Mouse (Mus musculus) midbrain, embryonic 13.5 days (tissue): ENCODE measurements at regions not wholly inside any gene's neighbourhood (a gene's known extent, or its start where the extent isn't known, plus 50 kb on each side); places are given as distances from the start of the nearest gene placed in this dataset.

Experiments used
- ATAC-seq: fragments of 200-750 bp; cut with Nextera tagmentation; 2 replicates; pipeline ENCODE4 v1.8.0; 2017; ENCODE audit warnings: mild to moderate bottlenecking, moderate TSS enrichment, moderate library complexity
- H3K27ac ChIP-seq: fragments of 300-500 bp; sonication (generic); 2 replicates; pipeline ENCODE4 v1.5.1; 2015; ENCODE audit warnings: inconsistent platforms, mild to moderate bottlenecking, moderate library complexity
- H3K27me3 ChIP-seq: fragments of 300-500 bp; sonication (generic); 2 replicates; pipeline ENCODE4 v1.6.1; 2015; ENCODE audit warnings: mild to moderate bottlenecking, inconsistent platforms
- H3K36me3 ChIP-seq: fragments of 300-500 bp; sonication (generic); 2 replicates; pipeline ENCODE4 v1.6.1; 2015; ENCODE audit warnings: mild to moderate bottlenecking, inconsistent platforms
- H3K4me1 ChIP-seq: fragments of 300-500 bp; sonication (generic); replicated peaks from 2 replicates; pipeline ENCODE4 v1.6.1; 2015; ENCODE audit warnings: inconsistent platforms
- H3K4me2 ChIP-seq: fragments of 300-500 bp; sonication (generic); replicated peaks from 2 replicates; pipeline ENCODE4 v1.6.1; 2015; ENCODE audit warnings: moderate library complexity, mild to moderate bottlenecking, inconsistent platforms
- H3K4me3 ChIP-seq: fragments of 300-500 bp; sonication (generic); replicated peaks from 2 replicates; pipeline ENCODE4 v1.5.1; 2015; ENCODE audit warnings: mild to moderate bottlenecking, inconsistent platforms
- H3K9ac ChIP-seq: fragments of 300-500 bp; sonication (generic); replicated peaks from 2 replicates; pipeline ENCODE4 v1.6.1; 2015; ENCODE audit warnings: mild to moderate bottlenecking, inconsistent platforms
- H3K9me3 ChIP-seq: fragments of 300-500 bp; sonication (generic); 2 replicates; pipeline ENCODE4 v1.6.1; 2016; ENCODE audit warnings: mild to moderate bottlenecking, inconsistent platforms
- WGBS: fragments of 180-500 bp; shearing (Covaris S2); methylation state at CpG from one replicate; pipeline ENCODE4 v1.1.7; 2015; 5-methylcytosine and 5-hydroxymethylcytosine counted together

DNA sequence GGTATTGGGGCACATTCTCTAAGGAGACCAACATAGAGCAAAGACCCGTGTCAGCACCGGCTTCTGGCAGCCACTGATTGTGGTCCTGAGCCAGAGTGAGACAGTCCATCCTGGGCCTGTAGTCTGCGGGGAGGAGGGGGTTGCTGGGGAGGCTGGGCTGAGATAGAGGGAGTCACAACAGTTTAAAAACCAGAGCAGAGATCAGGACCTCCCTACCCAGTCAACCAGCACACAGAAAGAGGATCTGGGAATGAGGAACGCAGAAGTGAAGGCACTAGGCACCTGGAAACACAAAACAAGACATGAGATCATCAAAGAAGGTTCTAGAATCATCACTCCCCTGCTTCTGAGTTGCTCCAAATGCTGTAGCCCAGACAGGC is 72.4 kb upstream of the Frmd6 start:
- 68% methylated on average over 4 of the region's 4 CpGs for WGBS
- no peaks in the 10 kb centered on the region for H3K36me3 ChIP-seq
- H3K4me1 ChIP-seq = peaks cover 14% of the 10 kb centered on the region
- no peak overlapping the region for H3K4me3 ChIP-seq
- no peak overlapping the region for H3K9ac ChIP-seq
- no peaks in the 10 kb centered on the region for H3K9me3 ChIP-seq
- H3K27me3 ChIP-seq = no peaks in the 10 kb centered on the region
- peak overlapping the region; percentile 67; the same call in 1 of the 2 replicates for H3K27ac ChIP-seq
- 0 out of 2 replicates have a peak, but pooled peaks have one; percentile 53 for ATAC-seq
- no peak overlapping the region for H3K4me2 ChIP-seq

GRCm38 (mm10) chr12:70753458-70753857 is 71.9 kb upstream of the Frmd6 start:
- 83% methylated on average over 3 of the region's 3 CpGs for WGBS
- Histone ChIP-seq H3K9ac (no peak overlapping the region), H3K9me3 (no peaks in the 10 kb centered on the region), H3K27ac (no peak overlapping the region), H3K4me3 (no peak overlapping the region), H3K4me1 (peaks cover 14% of the 10 kb centered on the region), H3K36me3 (no peaks in the 10 kb centered on the region), H3K4me2 (no peak overlapping the region), H3K27me3 (no peaks in the 10 kb centered on the region)
- ATAC-seq = no peak

DNA sequence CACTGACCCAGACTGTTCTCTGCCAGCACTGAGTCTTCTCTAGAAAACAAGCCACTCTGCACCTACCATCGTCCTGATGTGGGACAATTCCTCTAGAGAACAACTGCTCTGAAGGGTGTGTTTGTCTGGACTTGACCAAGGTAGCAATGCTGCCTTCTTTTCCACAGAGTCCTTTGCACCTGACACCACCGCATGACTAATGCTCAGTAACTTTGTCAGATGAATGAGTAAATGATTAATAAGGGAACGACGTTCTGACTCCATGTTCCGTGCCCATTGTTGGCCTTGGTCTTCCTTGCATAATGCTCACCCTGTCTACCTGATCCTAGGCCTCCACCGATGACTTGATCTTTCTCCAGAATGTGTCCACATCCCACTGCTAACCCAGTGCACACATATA is 67.2 kb upstream of the Frmd6 start:
- Histone ChIP-seq H3K4me2 (no peak overlapping the region), H3K36me3 (no peaks in the 10 kb centered on the region), H3K9ac (no peak overlapping the region), H3K9me3 (no peaks in the 10 kb centered on the region), H3K4me1 (no peaks in the 10 kb centered on the region), H3K27ac (no peak overlapping the region), H3K4me3 (no peak overlapping the region), H3K27me3 (no peaks in the 10 kb centered on the region)
- 95% methylated on average over 6 of the region's 6 CpGs for WGBS
- no peak for ATAC-seq

GRCm38 (mm10) chr12:70763542-70763941 is 61.8 kb upstream of the Frmd6 start:
- WGBS = 89% methylated on average over 12 of the region's 12 CpGs
- no peak overlapping the region for H3K27ac ChIP-seq
- H3K36me3 ChIP-seq = no peaks in the 10 kb centered on the region
- no peak for ATAC-seq
- H3K27me3 ChIP-seq = no peaks in the 10 kb centered on the region
- no peak overlapping the region for H3K9ac ChIP-seq
- H3K4me3 ChIP-seq = no peak overlapping the region
- no peaks in the 10 kb centered on the region for H3K4me1 ChIP-seq
- no peaks in the 10 kb centered on the region for H3K9me3 ChIP-seq
- no peak overlapping the region for H3K4me2 ChIP-seq

DNA sequence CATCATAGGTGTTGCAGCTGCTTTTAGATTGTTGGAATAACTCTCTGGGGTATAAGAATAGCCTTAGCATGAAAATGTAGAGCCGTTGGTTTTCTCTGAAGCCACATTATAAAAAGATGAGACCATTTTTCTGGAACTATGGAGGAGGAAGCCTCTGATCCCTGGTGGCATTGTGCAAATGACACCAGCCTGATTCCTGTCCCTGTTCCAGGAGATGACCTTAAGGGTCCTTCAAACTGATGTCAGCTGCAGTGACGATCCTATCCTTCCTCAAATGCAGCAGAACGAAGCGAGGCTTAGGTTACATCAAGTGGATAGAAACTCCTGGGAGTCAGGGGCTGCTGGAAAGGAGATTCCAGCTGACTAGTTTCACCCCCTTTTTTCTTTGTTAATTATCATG is 59.0 kb upstream of the Frmd6 start:
- H3K4me1 ChIP-seq = no peaks in the 10 kb centered on the region
- 85% methylated on average over 4 of the region's 4 CpGs for WGBS
- no peak overlapping the region for H3K27ac ChIP-seq
- no peak for ATAC-seq
- H3K9me3 ChIP-seq = no peaks in the 10 kb centered on the region
- no peak overlapping the region for H3K9ac ChIP-seq
- H3K4me3 ChIP-seq = no peak overlapping the region
- H3K27me3 ChIP-seq = no peaks in the 10 kb centered on the region
- H3K4me2 ChIP-seq = no peak overlapping the region
- no peaks in the 10 kb centered on the region for H3K36me3 ChIP-seq

- no peak overlapping the region for H3K4me3 ChIP-seq
These were observed 57.4 kb upstream of the Frmd6 start for GRCm38 (mm10) chr12:70767959-70768358.

GRCm38 (mm10) chr12:70768745-70769144 is 56.6 kb upstream of the Frmd6 start:
- Histone ChIP-seq H3K27me3 (no peaks in the 10 kb centered on the region), H3K4me1 (no peaks in the 10 kb centered on the region), H3K27ac (no peak overlapping the region), H3K4me2 (no peak overlapping the region), H3K9me3 (no peaks in the 10 kb centered on the region), H3K9ac (no peak overlapping the region), H3K36me3 (no peaks in the 10 kb centered on the region), H3K4me3 (no peak overlapping the region)
- no peak for ATAC-seq
- 81% methylated on average over 9 of the region's 9 CpGs for WGBS

More at GRCm38 (mm10) chr12:70767959-70768358, 57.4 kb upstream of the Frmd6 start:
- H3K9me3 ChIP-seq = no peaks in the 10 kb centered on the region
- no peak overlapping the region for H3K9ac ChIP-seq
- H3K36me3 ChIP-seq = no peaks in the 10 kb centered on the region
- H3K27ac ChIP-seq = no peak overlapping the region
- WGBS = 57% methylated on average over 4 of the region's 4 CpGs
- H3K4me2 ChIP-seq = no peak overlapping the region
- no peaks in the 10 kb centered on the region for H3K27me3 ChIP-seq
- no peaks in the 10 kb centered on the region for H3K4me1 ChIP-seq
- ATAC-seq = no peak

DNA sequence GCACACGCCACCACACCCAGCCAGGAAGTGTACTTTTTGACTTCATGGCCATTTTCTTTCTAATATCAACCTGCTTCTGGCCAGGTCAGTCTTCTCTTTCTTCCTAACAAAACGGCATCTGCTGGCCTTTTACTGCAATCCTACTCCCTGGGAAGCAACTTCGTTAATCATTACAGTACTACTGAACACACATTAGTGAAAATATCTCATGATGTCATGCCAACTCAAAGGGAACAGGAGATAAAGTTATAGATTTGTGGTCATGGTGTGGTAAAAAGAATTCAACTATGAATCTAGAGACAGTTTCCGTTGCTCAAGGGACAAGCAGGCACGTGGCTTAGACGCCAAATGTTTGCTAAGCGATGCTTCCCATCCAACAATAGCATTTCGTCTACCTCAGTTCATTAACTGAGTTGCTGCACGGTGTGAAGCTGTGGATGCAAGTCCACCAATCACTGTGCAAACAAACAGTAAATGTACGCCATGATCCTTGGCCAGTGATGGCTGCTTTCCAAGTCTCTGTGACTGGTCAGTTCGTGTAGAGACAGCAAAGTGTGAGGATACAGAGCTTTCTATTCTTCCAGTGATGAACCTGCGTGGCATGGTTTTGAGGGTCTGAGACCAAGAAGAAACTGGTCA is 55.7 kb upstream of the Frmd6 start:
- no peak for ATAC-seq
- WGBS = 88% methylated on average over 12 of the region's 12 CpGs
- no peaks in the 10 kb centered on the region for H3K36me3 ChIP-seq
- no peak overlapping the region for H3K27ac ChIP-seq
- no peaks in the 10 kb centered on the region for H3K27me3 ChIP-seq
- H3K9me3 ChIP-seq = no peaks in the 10 kb centered on the region
- H3K4me2 ChIP-seq = no peak overlapping the region
- H3K4me3 ChIP-seq = no peak overlapping the region
- H3K9ac ChIP-seq = no peak overlapping the region
- no peaks in the 10 kb centered on the region for H3K4me1 ChIP-seq

DNA sequence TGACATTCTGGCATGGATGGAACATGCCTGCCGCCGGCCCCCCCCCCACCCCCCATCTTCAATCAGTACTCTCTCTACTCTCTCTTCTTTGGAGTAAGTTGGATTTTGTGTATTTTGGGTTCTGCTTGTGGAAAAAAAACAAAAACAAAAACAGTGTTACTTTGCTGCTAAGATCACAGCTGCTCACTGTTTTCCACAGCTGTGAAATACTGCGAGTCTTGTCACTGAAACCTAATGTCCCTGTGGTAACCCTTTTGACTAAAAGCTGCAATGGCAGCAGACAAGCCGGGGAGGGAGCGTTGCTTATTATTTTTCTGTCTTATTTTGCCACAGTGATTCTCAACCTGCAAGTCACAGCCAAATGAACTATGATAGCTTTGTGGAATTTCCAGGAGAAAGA is 51.3 kb upstream of the Frmd6 start:
- H3K4me2 ChIP-seq = no peak overlapping the region
- H3K4me3 ChIP-seq = no peak overlapping the region
- no peaks in the 10 kb centered on the region for H3K36me3 ChIP-seq
- no peaks in the 10 kb centered on the region for H3K9me3 ChIP-seq
- 0 out of 2 replicates have a peak, but pooled peaks cover 2% of the 10 kb centered on the region for H3K4me1 ChIP-seq
- no peak for ATAC-seq
- no peak overlapping the region for H3K27ac ChIP-seq
- no peaks in the 10 kb centered on the region for H3K27me3 ChIP-seq
- H3K9ac ChIP-seq = no peak overlapping the region
- WGBS = 90% methylated on average over 5 of the region's 5 CpGs

DNA sequence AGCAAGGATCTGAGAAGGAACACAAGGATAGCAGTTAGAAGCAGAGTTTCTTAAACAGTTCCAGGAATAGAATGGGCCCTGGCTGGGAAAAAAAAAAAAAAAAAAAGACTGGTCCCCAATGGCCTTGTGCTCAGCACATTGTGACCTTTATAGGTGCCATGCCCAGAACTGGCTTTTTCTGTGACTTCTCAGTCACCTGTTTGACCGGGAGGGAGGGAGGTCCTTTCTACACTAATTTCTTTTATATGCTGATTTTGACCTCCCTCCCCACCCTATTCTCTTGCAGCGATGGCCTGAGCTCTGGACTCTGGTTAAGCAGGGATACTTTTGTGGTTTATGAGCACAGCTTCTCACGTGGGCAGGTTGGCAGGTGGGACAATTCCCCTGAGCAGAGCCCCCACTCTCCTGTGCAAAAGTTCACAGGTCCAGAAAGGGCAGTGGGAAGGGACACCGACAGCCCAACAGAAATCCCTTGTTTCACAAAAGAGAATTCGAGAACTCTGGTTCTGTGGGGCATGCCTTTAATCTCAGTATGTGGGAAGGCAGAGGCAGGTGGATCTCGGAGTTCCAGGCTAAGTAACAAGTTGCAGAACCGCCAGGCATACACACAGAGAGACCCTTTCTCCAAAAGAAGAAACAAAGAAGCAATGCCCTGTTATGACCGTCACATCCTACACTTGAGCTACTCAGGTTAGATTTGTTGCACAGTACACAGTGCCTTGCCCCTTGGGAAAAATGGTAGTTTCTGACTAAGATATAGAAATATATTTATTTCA is 50.3 kb upstream of the Frmd6 start:
- Histone ChIP-seq H3K27ac (no peak overlapping the region), H3K4me3 (no peak overlapping the region), H3K36me3 (no peaks in the 10 kb centered on the region), H3K4me2 (no peak overlapping the region), H3K9me3 (no peaks in the 10 kb centered on the region), H3K4me1 (0 out of 2 replicates have a peak, but pooled peaks cover 2% of the 10 kb centered on the region), H3K9ac (no peak overlapping the region), H3K27me3 (no peaks in the 10 kb centered on the region)
- no peak for ATAC-seq
- WGBS = 77% methylated on average over 8 of the region's 8 CpGs
